Comparison of ENCODE assay signal across 12 mouse cellular contexts in genomic region chr7:126621452-126622359, GRCm38 (mm10). TPM values are rescaled to one million over a fixed set of nuclear protein-coding genes. Genes with fewer than 3 reads are reported as not detected.
A peak's percentile ranks its signal among the peaks of the same experiment; 100 is the strongest.
DNase-seq lines count a peak whose midpoint lies in the region; ATAC-seq lines count a peak whose summit lies in the region.
"Had no signal": no experiment of that assay in that cellular context is flagged by ENCODE, and none has a peak within 500 bp of the region (broad histone marks: within the 10 kb centered on the region; RNA-seq: fewer than 3 reads in every experiment).

No protein-coding gene starts in this region.

- 57% methylated on average over 9 of the region's 9 CpGs for WGBS in lung, embryonic 16.5 days

- no peak overlapping the region for H3K4me2 ChIP-seq in lung, embryonic 16.5 days (ENCODE audit: low read depth, low read length)
- H3K4me2 ChIP-seq: hindbrain, embryonic 12.5 days had no signal

- H3K9ac ChIP-seq in lung, embryonic 16.5 days (ENCODE audit: low read length) = no peak overlapping the region
- H3K9ac ChIP-seq: hindbrain, embryonic 12.5 days had no signal

- peaks cover 9% of the 10 kb centered on the region; the same call in 1 of the 2 replicates for H3K4me1 ChIP-seq in lung, embryonic 16.5 days (replicated peaks; ENCODE audit: control insufficient read depth, insufficient read depth, low read length)

- peak; percentile 56 for ATAC-seq in granulocyte monocyte progenitor cell, adult 5-6 weeks (replicated peaks; ENCODE audit: poor library complexity, severe bottlenecking)
- ATAC-seq in lung, embryonic 16.5 days (ENCODE audit: low read depth) = no peak
- ATAC-seq: activated CD4-positive, CD25-positive, alpha-beta regulatory T cell, adult 4 months had no signal

- H3K9me3 ChIP-seq in lung, embryonic 16.5 days (ENCODE audit: control insufficient read depth, low read length) = no peaks in the 10 kb centered on the region
- H3K9me3 ChIP-seq: hindbrain, embryonic 12.5 days had no signal

- H3K27ac ChIP-seq in lung, embryonic 16.5 days (ENCODE audit: low read length) = peak overlapping the region; percentile 33; the same call in 1 of the 2 replicates
- H3K27ac ChIP-seq: hindbrain, embryonic 12.5 days; left cerebral cortex, adult 2 months; macrophage had no signal

- no peaks in the 10 kb centered on the region for H3K36me3 ChIP-seq in lung, embryonic 16.5 days (ENCODE audit: control insufficient read depth, insufficient read depth, low read length)
- H3K36me3 ChIP-seq: hindbrain, embryonic 12.5 days had no signal

- H3K27me3 ChIP-seq in lung, embryonic 16.5 days (ENCODE audit: control insufficient read depth, insufficient read depth, low read depth, low read length) = no peaks in the 10 kb centered on the region
- H3K27me3 ChIP-seq: hindbrain, embryonic 12.5 days had no signal

- peak; percentile 20 for DNase-seq in urinary bladder, postnatal 14 days (ENCODE audit: low spot score)
- DNase-seq in urinary bladder, adult 2 months (ENCODE audit: low spot score) = no peak
- DNase-seq in frontal cortex, postnatal 14 days (ENCODE audit: low spot score in 2 of 2) = no peak
- no peak for DNase-seq in urinary bladder, postnatal 25 days (ENCODE audit: low spot score)
- DNase-seq in thymus, postnatal 4 days = no peak
- DNase-seq: heart, adult 11 months had no signal

- no peak overlapping the region for H3K4me3 ChIP-seq in lung, embryonic 16.5 days (ENCODE audit: low read length)
- H3K4me3 ChIP-seq: hindbrain, embryonic 12.5 days; left cerebral cortex, adult 2 months had no signal

RNA-seq across cellular contexts. Expression of gene Nupr1, which starts 9.0 kb away (rescaled TPM):
- 67.1 and 82.3 TPM in 2 replicates for polyA plus RNA-seq in urinary bladder, adult 2 months (2012; rRNA removed)
- total RNA-seq in granulocyte monocyte progenitor cell, adult 5-6 weeks (2014; fragmentation: Nextera tagmentation) = 0.92 and 1.3 TPM in 2 replicates
- 1.7 TPM in 1 of 2 replicates, not detected in the other for total RNA-seq in granulocyte monocyte progenitor cell, adult 5-6 weeks (2017)
- polyA plus RNA-seq in lung, embryonic 16.5 days (2015; fragmentation: Nextera tagmentation; extraction: Ambion mirVana) = 34.2 and 53.9 TPM in 2 replicates

RNA-seq across cellular contexts. Expression of gene Il27, which starts 27.0 kb away (rescaled TPM):
- polyA plus RNA-seq in urinary bladder, adult 2 months (2012; rRNA removed) = 0.18 and 0.22 TPM in 2 replicates
- total RNA-seq in granulocyte monocyte progenitor cell, adult 5-6 weeks (2014; fragmentation: Nextera tagmentation) = 1.3 TPM in 1 of 2 replicates, not detected in the other
- total RNA-seq in granulocyte monocyte progenitor cell, adult 5-6 weeks (2017) = 1.2 TPM in 1 of 2 replicates, not detected in the other
- polyA plus RNA-seq in lung, embryonic 16.5 days (2015; fragmentation: Nextera tagmentation; extraction: Ambion mirVana) = not detected in 2 replicates
- total RNA-seq: left cerebral cortex, adult 2 months had no signal
- polyA plus RNA-seq: activated CD4-positive, CD25-positive, alpha-beta regulatory T cell, adult 4 months; hindbrain, embryonic 12.5 days had no signal

RNA-seq across cellular contexts. Expression of gene Sgf29, which starts 27.4 kb away (rescaled TPM):
- polyA plus RNA-seq in urinary bladder, adult 2 months (2012; rRNA removed) = 24.5 and 27.7 TPM in 2 replicates
- 129 and 133 TPM in 2 replicates for total RNA-seq in granulocyte monocyte progenitor cell, adult 5-6 weeks (2014; fragmentation: Nextera tagmentation)
- 53.3 and 79.1 TPM in 2 replicates for total RNA-seq in granulocyte monocyte progenitor cell, adult 5-6 weeks (2017)
- 42.9 and 47.3 TPM in 2 replicates for polyA plus RNA-seq in lung, embryonic 16.5 days (2015; fragmentation: Nextera tagmentation; extraction: Ambion mirVana)

RNA-seq across cellular contexts. Expression of gene Cln3, which starts 36.1 kb away (rescaled TPM):
- polyA plus RNA-seq in urinary bladder, adult 2 months (2012; rRNA removed) = 48.1 and 53.3 TPM in 2 replicates
- total RNA-seq in granulocyte monocyte progenitor cell, adult 5-6 weeks (2014; fragmentation: Nextera tagmentation) = 37.7 and 61.7 TPM in 2 replicates
- total RNA-seq in granulocyte monocyte progenitor cell, adult 5-6 weeks (2017) = 9.6 and 16.3 TPM in 2 replicates
- polyA plus RNA-seq in lung, embryonic 16.5 days (2015; fragmentation: Nextera tagmentation; extraction: Ambion mirVana) = 31.2 and 31.7 TPM in 2 replicates

RNA-seq across cellular contexts. Expression of gene Apobr, which starts 37.0 kb away (rescaled TPM):
- 2.1 and 3.0 TPM in 2 replicates for polyA plus RNA-seq in urinary bladder, adult 2 months (2012; rRNA removed)
- 2.1 and 3.9 TPM in 2 replicates for total RNA-seq in granulocyte monocyte progenitor cell, adult 5-6 weeks (2014; fragmentation: Nextera tagmentation)
- total RNA-seq in granulocyte monocyte progenitor cell, adult 5-6 weeks (2017) = 4.2 and 6.2 TPM in 2 replicates
- 1.6 and 2.3 TPM in 2 replicates for polyA plus RNA-seq in lung, embryonic 16.5 days (2015; fragmentation: Nextera tagmentation; extraction: Ambion mirVana)
